Mouse (Mus musculus) forebrain, embryonic 11.5 days (tissue): ENCODE measurements at regions not wholly inside any gene's neighbourhood (a gene's known extent, or its start where the extent isn't known, plus 50 kb on each side); places are given as distances from the start of the nearest gene placed in this dataset.
A peak's percentile ranks its signal among the peaks of the same experiment; 100 is the strongest.

Experiments
- ATAC-seq: fragments of 200-750 bp; cut with Nextera tagmentation; replicated peaks from 2 replicates; pipeline ENCODE4 v1.8.0; 2017; ENCODE audit warnings: moderate TSS enrichment; ENCODE audit not compliant: low FRiP score
- DNase-seq: peaks from one replicate; pipeline ENCODE4 v3.0.0-alpha.2; 2017; ENCODE audit warnings: low spot score
- H3K27ac ChIP-seq: fragments of 300-500 bp; sonication (generic); 2 replicates; pipeline ENCODE4 v1.5.1; 2014; ENCODE audit warnings: low read depth, low read length
- H3K27me3 ChIP-seq: fragments of 300-500 bp; sonication (generic); 2 replicates; pipeline ENCODE4 v1.6.1; 2014; ENCODE audit warnings: mild to moderate bottlenecking, low read length, mixed read lengths; ENCODE audit not compliant: control insufficient read depth, insufficient read depth
- H3K36me3 ChIP-seq: fragments of 300-500 bp; sonication (generic); 2 replicates; pipeline ENCODE4 v1.6.1; 2014; ENCODE audit warnings: mild to moderate bottlenecking, low read length, moderate library complexity, mixed read lengths; ENCODE audit not compliant: control insufficient read depth, insufficient read depth
- H3K4me1 ChIP-seq: fragments of 300-500 bp; sonication (generic); replicated peaks from 2 replicates; pipeline ENCODE4 v1.6.1; 2014; ENCODE audit warnings: low read length, mixed read lengths; ENCODE audit not compliant: control insufficient read depth, insufficient read depth
- H3K4me2 ChIP-seq: fragments of 300-500 bp; sonication (generic); 2 replicates; pipeline ENCODE4 v1.6.1; 2014; ENCODE audit warnings: low read depth, mild to moderate bottlenecking, low read length, moderate library complexity, mixed read lengths; ENCODE audit not compliant: severe bottlenecking
- H3K4me3 ChIP-seq: fragments of 300-500 bp; sonication (generic); 2 replicates; pipeline ENCODE4 v1.5.1; 2014; ENCODE audit warnings: low read depth, low read length
- H3K9ac ChIP-seq: fragments of 300-500 bp; sonication (generic); 2 replicates; pipeline ENCODE4 v1.6.1; 2014; ENCODE audit warnings: low read length
- H3K9me3 ChIP-seq: fragments of 300-500 bp; sonication (generic); 2 replicates; pipeline ENCODE4 v1.6.1; 2016; ENCODE audit warnings: low read length, mixed read lengths; ENCODE audit not compliant: control insufficient read depth
- WGBS: fragments of 180-500 bp; shearing (Covaris S2); extraction: QIAGEN DNeasy Blood & Tissue Kit; methylation state at CpG from one replicate; pipeline ENCODE4 v1.1.7; 2014; 5-methylcytosine and 5-hydroxymethylcytosine counted together

DNA sequence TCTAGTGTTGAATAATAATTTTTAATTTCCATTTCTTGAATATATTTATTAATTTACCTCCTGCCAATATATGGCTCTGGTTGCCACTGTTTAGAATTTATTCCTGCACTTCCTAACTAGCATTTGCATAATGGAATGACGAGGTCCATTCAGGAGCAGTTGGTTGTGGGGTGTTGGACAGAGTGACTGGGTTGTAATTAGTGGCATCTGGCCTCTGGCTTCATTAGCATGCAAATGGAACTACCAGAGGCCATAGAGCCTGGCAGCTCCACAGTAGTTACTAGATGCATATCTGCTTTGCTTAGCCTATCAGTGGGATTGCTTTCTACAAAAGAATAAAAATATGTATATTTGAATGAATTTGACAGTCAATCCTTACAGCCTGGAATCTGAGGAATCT is 1099.6 kb upstream of the Cdh8 start:
- DNase-seq (peak; percentile 55), ATAC-seq (peak; percentile 98)
- Histone ChIP-seq H3K4me3 (no peak overlapping the region), H3K4me1 (no peaks in the 10 kb centered on the region), H3K27ac (no peak overlapping the region), H3K9ac (no peak overlapping the region), H3K36me3 (no peaks in the 10 kb centered on the region), H3K9me3 (no peaks in the 10 kb centered on the region), H3K27me3 (no peaks in the 10 kb centered on the region), H3K4me2 (no peak overlapping the region)
- WGBS: 10% methylated on average over 1 of the region's 1 CpGs

DNA sequence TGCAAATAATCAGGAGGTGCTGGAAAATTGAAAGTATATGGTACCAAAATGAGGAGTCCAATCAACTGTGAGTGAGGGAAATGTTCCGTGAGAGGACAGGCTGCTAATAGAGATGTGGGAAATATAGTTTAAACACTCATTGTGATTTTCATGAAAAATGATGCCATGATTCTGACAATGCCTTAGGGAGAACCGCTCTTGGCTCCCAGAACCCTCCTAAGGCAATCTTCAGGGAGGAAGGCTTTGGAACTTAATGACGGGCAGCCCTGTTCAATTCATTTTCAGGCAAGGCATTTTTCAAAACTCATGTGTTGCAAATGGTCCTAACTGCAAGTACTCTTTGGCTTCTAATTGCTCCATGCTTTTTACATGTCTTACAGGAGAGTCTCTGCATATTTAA is 1098.9 kb upstream of the Cdh8 start:
- H3K27ac ChIP-seq: no peak overlapping the region
- DNase-seq (no peak), ATAC-seq (0 out of 2 replicates have a peak, but pooled peaks have one; percentile 31)
- 68% methylated on average over 3 of the region's 3 CpGs for WGBS
- H3K4me1 ChIP-seq: no peaks in the 10 kb centered on the region
- H3K36me3 ChIP-seq: no peaks in the 10 kb centered on the region
- H3K4me2 ChIP-seq: no peak overlapping the region
- H3K9me3 ChIP-seq: no peaks in the 10 kb centered on the region
- no peak overlapping the region for H3K4me3 ChIP-seq
- H3K9ac ChIP-seq: no peak overlapping the region
- no peaks in the 10 kb centered on the region for H3K27me3 ChIP-seq

GRCm38 (mm10) chr8:100506478-100506877 is 1090.2 kb upstream of the Cdh8 start:
- no peak overlapping the region for H3K9ac ChIP-seq
- no peaks in the 10 kb centered on the region for H3K36me3 ChIP-seq
- H3K4me1 ChIP-seq: no peaks in the 10 kb centered on the region
- ATAC-seq (no peak), DNase-seq (no peak)
- H3K4me3 ChIP-seq: no peak overlapping the region
- no peak overlapping the region for H3K4me2 ChIP-seq
- H3K27me3 ChIP-seq: no peaks in the 10 kb centered on the region
- 87% methylated on average over 2 of the region's 2 CpGs for WGBS
- H3K27ac ChIP-seq: no peak overlapping the region
- no peaks in the 10 kb centered on the region for H3K9me3 ChIP-seq

DNA sequence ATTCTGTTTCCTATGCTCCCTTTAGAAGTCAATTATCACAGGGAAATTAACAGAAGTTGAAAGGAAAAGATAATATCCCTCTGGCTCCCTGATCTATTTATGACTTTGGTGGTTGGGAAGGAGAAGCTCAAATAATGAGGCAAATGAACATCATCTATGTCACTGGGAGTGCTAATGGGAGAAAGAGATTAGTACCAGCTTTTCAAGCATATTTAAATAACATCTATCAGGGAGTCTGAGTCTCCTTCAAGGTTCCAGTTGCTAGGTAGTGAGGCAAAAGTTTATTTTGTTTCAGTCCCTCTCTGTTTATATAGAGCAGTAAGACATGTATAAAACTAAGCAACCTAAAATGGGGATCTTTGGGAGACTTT is 1084.1 kb upstream of the Cdh8 start:
- H3K36me3 ChIP-seq: no peaks in the 10 kb centered on the region
- no peaks in the 10 kb centered on the region for H3K4me1 ChIP-seq
- no peak overlapping the region for H3K27ac ChIP-seq
- H3K9ac ChIP-seq: no peak overlapping the region
- H3K27me3 ChIP-seq: no peaks in the 10 kb centered on the region
- no peak for DNase-seq
- no peak overlapping the region for H3K4me3 ChIP-seq
- no peak for ATAC-seq
- no peak overlapping the region for H3K4me2 ChIP-seq
- H3K9me3 ChIP-seq: no peaks in the 10 kb centered on the region

- DNase-seq: no peak
- no peaks in the 10 kb centered on the region for H3K36me3 ChIP-seq
- no peaks in the 10 kb centered on the region for H3K27me3 ChIP-seq
- no peaks in the 10 kb centered on the region for H3K9me3 ChIP-seq
- peak; percentile 71; the same call in 1 of the 2 replicates for ATAC-seq
- WGBS: 35% methylated on average over 6 of the region's 6 CpGs
- H3K4me2 ChIP-seq: no peak overlapping the region
- H3K4me3 ChIP-seq: no peak overlapping the region
- H3K27ac ChIP-seq: no peak overlapping the region
- no peaks in the 10 kb centered on the region for H3K4me1 ChIP-seq
- H3K9ac ChIP-seq: no peak overlapping the region
These were observed 1083.5 kb upstream of the Cdh8 start for GRCm38 (mm10) chr8:100499614-100500341.

GRCm38 (mm10) chr8:100494445-100494844 is 1078.2 kb upstream of the Cdh8 start:
- no peaks in the 10 kb centered on the region for H3K27me3 ChIP-seq
- no peaks in the 10 kb centered on the region for H3K4me1 ChIP-seq
- no peak overlapping the region for H3K4me2 ChIP-seq
- no peaks in the 10 kb centered on the region for H3K36me3 ChIP-seq
- H3K9me3 ChIP-seq: no peaks in the 10 kb centered on the region
- no peak overlapping the region for H3K9ac ChIP-seq
- ATAC-seq (no peak), DNase-seq (no peak)
- no peak overlapping the region for H3K27ac ChIP-seq
- no peak overlapping the region for H3K4me3 ChIP-seq
- 84% methylated on average over 3 of the region's 3 CpGs for WGBS

DNA sequence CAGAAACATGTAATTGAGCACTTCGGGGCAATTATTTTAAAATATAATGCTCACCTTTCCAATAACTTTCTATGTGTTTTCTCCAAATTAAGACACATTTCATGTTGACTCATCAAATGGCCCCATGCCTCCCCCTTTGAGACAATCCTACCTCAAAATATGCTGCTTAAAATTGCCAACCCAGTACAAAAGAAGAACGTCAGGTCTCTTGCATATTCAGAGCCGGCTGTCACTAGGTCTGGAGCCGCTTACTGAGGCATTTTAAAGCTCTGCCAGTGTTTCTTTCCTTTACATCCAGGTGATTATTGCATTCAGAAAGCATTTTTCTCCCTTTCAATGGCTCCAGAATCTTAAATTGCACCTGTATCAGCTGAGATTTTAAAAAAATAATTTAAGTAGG is 1059.7 kb upstream of the Cdh8 start:
- no peaks in the 10 kb centered on the region for H3K9me3 ChIP-seq
- DNase-seq (no peak), ATAC-seq (no peak)
- no peak overlapping the region for H3K4me2 ChIP-seq
- H3K27ac ChIP-seq: no peak overlapping the region
- H3K9ac ChIP-seq: no peak overlapping the region
- WGBS: 86% methylated on average over 4 of the region's 4 CpGs
- no peaks in the 10 kb centered on the region for H3K36me3 ChIP-seq
- H3K4me3 ChIP-seq: no peak overlapping the region
- H3K27me3 ChIP-seq: no peaks in the 10 kb centered on the region
- no peaks in the 10 kb centered on the region for H3K4me1 ChIP-seq

GRCm38 (mm10) chr8:100451231-100451630 is 1035.0 kb upstream of the Cdh8 start:
- no peak overlapping the region for H3K9ac ChIP-seq
- H3K27me3 ChIP-seq: no peaks in the 10 kb centered on the region
- ATAC-seq: no peak

GRCm38 (mm10) chr8:100450380-100450936 is 1034.2 kb upstream of the Cdh8 start:
- Histone ChIP-seq H3K27ac (no peak overlapping the region), H3K4me2 (no peak overlapping the region), H3K9ac (no peak overlapping the region), H3K36me3 (no peaks in the 10 kb centered on the region), H3K27me3 (no peaks in the 10 kb centered on the region), H3K4me1 (no peaks in the 10 kb centered on the region), H3K4me3 (no peak overlapping the region), H3K9me3 (no peaks in the 10 kb centered on the region)
- DNase-seq (no peak), ATAC-seq (no peak)

More at GRCm38 (mm10) chr8:100451231-100451630, 1035.0 kb upstream of the Cdh8 start:
- H3K4me1 ChIP-seq: no peaks in the 10 kb centered on the region
- no peak overlapping the region for H3K4me3 ChIP-seq
- no peaks in the 10 kb centered on the region for H3K9me3 ChIP-seq
- DNase-seq: no peak
- 77% methylated on average over 2 of the region's 2 CpGs for WGBS
- H3K27ac ChIP-seq: no peak overlapping the region
- no peak overlapping the region for H3K4me2 ChIP-seq
- H3K36me3 ChIP-seq: no peaks in the 10 kb centered on the region
